ENCODE assay signal across 11 mouse cellular contexts in genomic region chr12:91732729-91733448, GRCm38 (mm10). TPM values are rescaled to one million over a fixed set of nuclear protein-coding genes. Genes with fewer than 3 reads are reported as not detected.
DNase-seq lines count a peak whose midpoint lies in the region; ATAC-seq and TF ChIP-seq lines count a peak whose summit lies in the region.
"Had no signal": no experiment of that assay in that cellular context is flagged by ENCODE, and none has a peak within 500 bp of the region (broad histone marks: within the 10 kb centered on the region; RNA-seq: fewer than 3 reads in every experiment).

No protein-coding gene starts in this region.

- H3K4me3 ChIP-seq in heart, embryonic 11.5 days (ENCODE audit: low read depth, low read length): no peak overlapping the region
- no peak overlapping the region for H3K4me3 ChIP-seq in lung, embryonic 14.5 days (ENCODE audit: low read depth, low read length)
- H3K4me3 ChIP-seq in forebrain, embryonic 15.5 days: no peak overlapping the region
- no peak overlapping the region for H3K4me3 ChIP-seq in midbrain, embryonic 14.5 days (replicated peaks; ENCODE audit: low read depth, low read length)
- H3K4me3 ChIP-seq in kidney, embryonic 15.5 days (replicated peaks): no peak overlapping the region
- H3K4me3 ChIP-seq: lung, embryonic 15.5 days; myocyte had no signal

- no peak overlapping the region for H3K9ac ChIP-seq in heart, embryonic 11.5 days (ENCODE audit: low read depth, low read length)
- no peak overlapping the region for H3K9ac ChIP-seq in lung, embryonic 14.5 days
- no peak overlapping the region for H3K9ac ChIP-seq in forebrain, embryonic 15.5 days (replicated peaks)
- H3K9ac ChIP-seq in midbrain, embryonic 14.5 days (replicated peaks; ENCODE audit: low read length): no peak overlapping the region
- H3K9ac ChIP-seq in kidney, embryonic 15.5 days: no peak overlapping the region
- H3K9ac ChIP-seq: lung, embryonic 15.5 days had no signal

- H3K9me3 ChIP-seq in heart, embryonic 11.5 days (replicated peaks; ENCODE audit: control insufficient read depth, low read length): no peaks in the 10 kb centered on the region
- no peaks in the 10 kb centered on the region for H3K9me3 ChIP-seq in lung, embryonic 14.5 days (ENCODE audit: low read depth, low read length)
- H3K9me3 ChIP-seq in forebrain, embryonic 15.5 days: no peaks in the 10 kb centered on the region
- no peaks in the 10 kb centered on the region for H3K9me3 ChIP-seq in midbrain, embryonic 14.5 days (ENCODE audit: control insufficient read depth, low read length)
- H3K9me3 ChIP-seq in kidney, embryonic 15.5 days (replicated peaks): no peaks in the 10 kb centered on the region
- H3K9me3 ChIP-seq: lung, embryonic 15.5 days had no signal

- DNase-seq in heart, adult 8-10 months (ENCODE audit: low spot score): peak; percentile 23
- DNase-seq in lung, embryonic 14.5 days: no peak
- no peak for DNase-seq in lung, postnatal 36 days
- peak; percentile 27 for DNase-seq in midbrain, embryonic 14.5 days
- no peak for DNase-seq in T-cell, adult 2 months (ENCODE audit: low spot score)
- DNase-seq: gastrocnemius, postnatal 25 days had no signal

- no peaks in the 10 kb centered on the region for H3K27me3 ChIP-seq in heart, embryonic 11.5 days (ENCODE audit: control insufficient read depth, insufficient read depth, low read length)
- H3K27me3 ChIP-seq in lung, embryonic 14.5 days (ENCODE audit: insufficient read depth, low read length): no peaks in the 10 kb centered on the region
- H3K27me3 ChIP-seq in forebrain, embryonic 15.5 days: no peaks in the 10 kb centered on the region
- H3K27me3 ChIP-seq in midbrain, embryonic 14.5 days (ENCODE audit: control insufficient read depth, insufficient read depth, low read length): no peaks in the 10 kb centered on the region
- no peaks in the 10 kb centered on the region for H3K27me3 ChIP-seq in kidney, embryonic 15.5 days
- H3K27me3 ChIP-seq: lung, embryonic 15.5 days had no signal

- H3K4me2 ChIP-seq in heart, embryonic 11.5 days: no peak overlapping the region
- H3K4me2 ChIP-seq in lung, embryonic 14.5 days: no peak overlapping the region
- H3K4me2 ChIP-seq in forebrain, embryonic 15.5 days (replicated peaks): no peak overlapping the region
- no peak overlapping the region for H3K4me2 ChIP-seq in midbrain, embryonic 14.5 days (ENCODE audit: low read length)
- no peak overlapping the region for H3K4me2 ChIP-seq in kidney, embryonic 15.5 days
- H3K4me2 ChIP-seq: lung, embryonic 15.5 days had no signal

- no peak for ATAC-seq in heart, embryonic 11.5 days (replicated peaks; ENCODE audit: insufficient number of reproducible peaks, low FRiP score, low TSS enrichment)
- no peak; the same call in 1 of the 2 replicates for ATAC-seq in lung, embryonic 14.5 days (ENCODE audit: insufficient read depth)
- peak; percentile 92 for ATAC-seq in forebrain, embryonic 15.5 days (replicated peaks)
- no peak for ATAC-seq in midbrain, embryonic 14.5 days (ENCODE audit: low FRiP score, low TSS enrichment)
- no peak for ATAC-seq in kidney, embryonic 15.5 days (replicated peaks; ENCODE audit: low FRiP score)

- peak; percentile 18; the same call in 1 of the 2 replicates for TF ChIP-seq CTCF in lung, embryonic 14.5 days (IDR thresholded peaks at IDR 0.05; ENCODE audit: low read depth)

- H3K27ac ChIP-seq in heart, embryonic 11.5 days (ENCODE audit: low read depth, low read length): no peak overlapping the region
- no peak overlapping the region for H3K27ac ChIP-seq in lung, embryonic 14.5 days (ENCODE audit: low read depth)
- H3K27ac ChIP-seq in forebrain, embryonic 15.5 days (replicated peaks): peak overlapping the region; percentile 62
- H3K27ac ChIP-seq in midbrain, embryonic 14.5 days (replicated peaks; ENCODE audit: low read depth, low read length): no peak overlapping the region
- no peak overlapping the region for H3K27ac ChIP-seq in kidney, embryonic 15.5 days
- H3K27ac ChIP-seq: lung, embryonic 15.5 days had no signal

- 78% methylated on average over 6 of the region's 6 CpGs for WGBS in heart, embryonic 11.5 days (ENCODE audit: insufficient replicate concordance)
- WGBS in lung, embryonic 14.5 days: 75% methylated on average over 6 of the region's 6 CpGs
- WGBS in forebrain, embryonic 15.5 days: 30% methylated on average over 6 of the region's 6 CpGs
- 71% methylated on average over 6 of the region's 6 CpGs for WGBS in midbrain, embryonic 14.5 days
- 56% methylated on average over 6 of the region's 6 CpGs for WGBS in kidney, embryonic 15.5 days

- peaks cover 3% of the 10 kb centered on the region; the same call in 1 of the 2 replicates for H3K4me1 ChIP-seq in heart, embryonic 11.5 days (ENCODE audit: control insufficient read depth, insufficient read depth, low read length)
- H3K4me1 ChIP-seq in lung, embryonic 14.5 days (ENCODE audit: insufficient read depth): peaks cover 7% of the 10 kb centered on the region; the same call in 1 of the 2 replicates
- peaks cover 11% of the 10 kb centered on the region; the same call in 1 of the 2 replicates for H3K4me1 ChIP-seq in forebrain, embryonic 15.5 days
- no peaks in the 10 kb centered on the region for H3K4me1 ChIP-seq in midbrain, embryonic 14.5 days (ENCODE audit: control insufficient read depth, insufficient read depth, low read length)
- peaks cover 9% of the 10 kb centered on the region for H3K4me1 ChIP-seq in kidney, embryonic 15.5 days

- no peaks in the 10 kb centered on the region for H3K36me3 ChIP-seq in heart, embryonic 11.5 days (ENCODE audit: control insufficient read depth, insufficient read depth, low read length)
- no peaks in the 10 kb centered on the region for H3K36me3 ChIP-seq in lung, embryonic 14.5 days (ENCODE audit: insufficient read depth)
- H3K36me3 ChIP-seq in forebrain, embryonic 15.5 days: no peaks in the 10 kb centered on the region
- H3K36me3 ChIP-seq in midbrain, embryonic 14.5 days (ENCODE audit: control insufficient read depth, insufficient read depth, low read length): no peaks in the 10 kb centered on the region
- H3K36me3 ChIP-seq in kidney, embryonic 15.5 days: no peaks in the 10 kb centered on the region
- H3K36me3 ChIP-seq: lung, embryonic 15.5 days had no signal

RNA-seq across cellular contexts. Expression of gene Ston2, which starts 55.3 kb away (rescaled TPM):
- 10 to 100 TPM in 2 of 4 experiments, 1 to 10 TPM in 2; 5.7 to 12.5 (median 10.1) TPM for total RNA-seq in heart, adult 8-10 months (2022)
- 3.5 and 6.7 TPM in 2 replicates for polyA plus RNA-seq in heart, embryonic 11.5 days (2014; fragmentation: Nextera tagmentation; extraction: Ambion mirVana)
- 8.7 and 10.6 TPM in 2 replicates for polyA plus RNA-seq in lung, embryonic 14.5 days (2014; fragmentation: Nextera tagmentation; extraction: Ambion mirVana)
- 6.2 and 7.5 TPM in 2 replicates for polyA plus RNA-seq in forebrain, embryonic 15.5 days (2015; fragmentation: Nextera tagmentation; extraction: Ambion mirVana)
- 4.7 and 5.0 TPM in 2 replicates for polyA plus RNA-seq in midbrain, embryonic 14.5 days (2014; fragmentation: Nextera tagmentation; extraction: Ambion mirVana)
- 11.2 and 12.4 TPM in 2 replicates for polyA plus RNA-seq in kidney, embryonic 15.5 days (2015; fragmentation: Nextera tagmentation; extraction: Ambion mirVana)

Comparison
In these comparisons a context has a peak if more than half of its experiments do, and no peak if none do; other contexts are left out.
1. DNase-seq: peak in heart, adult 8-10 months (single experiment) and midbrain, embryonic 14.5 days (single experiment); none in lung, embryonic 14.5 days (single experiment), lung, postnatal 36 days (single experiment) and T-cell, adult 2 months (single experiment).